Mouse (Mus musculus) ovary, adult 18-20 months (tissue): ENCODE results near the gene D930020B18Rik.

Experiments used
- DNase-seq: peaks from one replicate; pipeline ENCODE4 v3.0.0; 2022; ENCODE audit warnings: low spot score, mixed read lengths

Gene D930020B18Rik

DNA sequence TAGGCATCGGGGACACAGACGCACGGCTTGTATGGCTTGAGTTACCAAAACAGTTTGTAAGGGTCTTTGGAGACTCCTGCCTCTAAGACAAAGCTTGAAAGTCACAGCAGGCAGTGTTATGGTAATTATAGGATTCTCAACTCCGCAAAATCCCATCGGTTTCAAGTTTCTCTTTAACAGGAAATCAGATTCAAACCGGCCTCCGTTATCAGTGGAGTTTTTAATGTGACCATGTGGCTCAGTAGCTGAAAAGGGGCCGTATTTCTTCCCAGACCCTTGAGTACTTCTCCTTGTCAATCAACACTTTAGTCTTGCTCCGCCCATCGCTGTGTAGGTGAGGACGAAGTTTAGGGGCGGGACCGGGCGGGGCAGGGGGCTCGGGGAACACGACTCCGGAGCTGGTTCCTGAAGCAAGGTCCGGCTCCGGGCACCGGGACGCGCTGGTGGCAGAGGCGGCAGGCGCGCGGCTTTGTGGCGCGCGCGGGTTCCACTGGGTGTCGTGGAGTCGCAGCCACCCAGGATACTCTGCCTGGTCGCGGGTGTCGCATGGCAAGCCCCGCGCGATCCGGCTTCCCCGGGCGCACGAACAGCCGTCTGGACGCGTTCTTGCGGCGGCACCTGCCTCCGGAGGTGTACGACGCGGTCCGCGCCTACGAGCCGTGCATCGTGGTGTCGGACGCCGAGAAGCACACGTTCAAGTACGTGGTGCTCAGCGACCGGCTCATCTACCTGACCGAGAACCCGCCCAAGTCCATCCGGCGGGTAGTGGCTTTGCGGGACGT, at the start of gene D930020B18Rik:
Gene D930020B18Rik, plus strand, starts transcription at position 317 of the 782 bp plus-strand sequence.
- DNase-seq: no peak

DNA sequence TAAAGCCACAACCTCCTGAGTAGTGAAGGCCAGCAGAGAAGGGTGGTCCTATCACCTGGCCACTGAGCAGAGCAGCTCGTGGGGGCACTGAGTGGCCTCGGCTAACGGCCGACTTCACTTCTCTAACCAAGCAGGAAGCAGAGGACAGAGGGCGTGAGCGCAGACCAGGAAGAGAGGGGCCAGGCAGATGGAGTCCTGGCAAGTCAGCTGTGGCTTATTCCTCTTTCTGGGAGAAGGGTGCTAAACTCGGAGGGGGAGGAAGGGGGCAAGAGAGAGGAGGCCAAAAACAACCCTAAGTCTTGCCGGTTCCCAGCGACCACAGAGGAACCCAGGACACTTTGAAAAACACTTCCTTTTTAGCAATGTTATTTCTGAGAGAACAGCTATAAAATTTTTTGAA, 44.8 kb upstream of the D930020B18Rik start:
- DNase-seq: no peak

DNA sequence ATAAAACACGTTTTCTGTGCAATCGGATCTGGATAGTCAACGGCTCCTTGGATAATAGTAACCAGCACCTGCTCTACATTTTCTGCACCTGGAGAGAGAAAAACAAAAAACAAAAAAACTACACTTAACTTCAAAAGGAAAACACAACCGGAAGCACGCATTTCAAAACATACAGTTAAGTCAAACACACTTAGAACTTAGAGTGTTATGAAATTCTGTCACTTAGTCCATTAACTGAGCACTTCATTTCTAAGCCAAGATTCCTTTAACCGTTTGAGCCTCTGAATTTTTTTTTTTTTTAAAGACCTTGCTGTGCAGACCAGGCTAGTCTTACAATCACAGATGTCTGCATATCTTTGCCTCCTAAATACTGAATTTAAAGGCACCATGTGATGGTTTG, 40.1 kb upstream of the D930020B18Rik start:
- no peak for DNase-seq

DNA sequence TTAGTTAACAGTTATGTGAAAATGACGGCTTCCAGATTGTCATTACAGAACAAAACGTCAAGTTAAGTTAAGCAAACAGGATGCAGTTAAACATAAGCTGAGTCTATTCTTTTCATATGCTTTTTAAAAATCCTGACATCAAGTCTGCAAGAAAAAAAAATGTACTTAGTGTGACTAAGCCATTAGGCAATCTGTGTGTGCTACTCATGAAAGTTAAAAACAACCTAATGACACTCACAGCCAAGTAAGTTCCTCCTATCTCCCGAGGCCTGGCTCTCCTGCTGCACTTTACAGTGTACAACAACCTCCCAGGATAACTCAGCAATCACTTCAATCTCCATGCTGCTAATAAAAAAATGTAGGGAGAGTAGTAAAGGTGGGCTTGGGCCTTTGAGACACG, 37.8 kb upstream of the D930020B18Rik start:
- DNase-seq: no peak

DNA sequence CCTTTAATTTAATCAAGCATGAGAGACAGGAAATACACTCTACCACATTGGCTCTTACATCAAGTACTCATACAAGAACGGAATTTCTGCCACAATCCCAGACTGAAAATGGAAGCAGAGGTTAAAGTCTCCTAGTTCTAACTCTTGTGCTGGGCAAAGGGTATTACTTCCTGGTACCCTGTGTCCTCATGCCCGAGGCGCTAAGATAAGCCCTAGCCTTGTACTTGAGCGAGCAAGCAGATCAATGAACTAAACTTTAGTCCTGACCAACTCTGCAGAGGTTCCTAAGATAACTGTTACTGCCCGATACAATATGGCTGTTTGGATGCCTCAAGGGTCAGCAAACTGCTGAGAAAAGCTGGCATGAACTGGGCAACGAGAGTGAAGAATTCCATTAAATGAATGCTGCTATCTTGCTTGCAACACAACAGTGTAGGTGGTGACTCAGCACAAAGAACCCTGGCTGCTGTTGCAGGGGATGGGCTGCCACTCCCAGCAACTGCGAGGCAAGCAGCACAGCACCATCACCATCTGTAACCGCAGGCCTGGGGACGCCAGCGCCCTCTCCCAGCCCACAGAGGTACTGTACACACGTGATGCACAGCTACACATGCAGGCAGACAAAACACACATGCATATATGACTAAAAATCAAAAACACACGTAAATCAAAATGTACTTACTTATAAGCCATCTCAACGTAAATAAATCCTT, 36.6 kb upstream of the D930020B18Rik start:
- DNase-seq: no peak

DNA sequence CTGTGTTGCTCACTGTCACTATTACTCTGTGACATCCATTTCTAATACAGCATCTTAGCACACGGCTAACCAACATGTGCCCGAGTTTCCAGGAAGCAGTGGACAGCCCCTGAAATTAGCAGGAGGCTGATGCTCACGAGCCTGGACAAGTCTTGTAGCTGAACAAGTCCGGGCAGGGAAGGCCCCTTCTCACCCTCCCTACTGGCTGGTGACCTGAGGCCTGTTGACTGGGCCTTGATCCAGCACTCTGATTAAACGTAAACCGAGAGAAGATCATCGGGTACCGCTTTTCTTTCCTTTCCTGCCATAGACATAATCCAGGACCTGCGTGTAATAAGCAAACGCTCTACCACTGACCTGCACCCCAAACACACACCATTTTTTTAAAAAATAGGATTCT, 33.2 kb upstream of the D930020B18Rik start:
- DNase-seq: no peak

DNA sequence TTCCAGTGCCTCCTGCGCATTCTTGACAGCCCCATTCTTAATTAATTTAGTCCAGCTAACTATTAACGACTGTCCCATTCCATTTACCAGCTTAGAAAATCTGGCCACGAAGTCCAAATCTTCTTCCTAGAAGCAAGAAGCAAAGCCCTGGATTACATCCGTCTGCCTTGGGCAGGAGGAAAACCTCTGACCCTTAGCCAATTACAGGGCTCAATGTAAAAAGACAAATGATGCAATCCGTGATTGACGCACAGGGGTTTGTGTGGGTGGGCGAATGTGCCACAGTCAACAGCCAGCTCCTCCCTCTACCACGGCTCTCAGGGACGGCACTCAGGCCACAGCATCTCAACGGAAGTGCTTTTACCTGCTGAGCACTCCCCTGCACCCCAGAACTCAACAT, 29.8 kb upstream of the D930020B18Rik start:
- no peak for DNase-seq

DNA sequence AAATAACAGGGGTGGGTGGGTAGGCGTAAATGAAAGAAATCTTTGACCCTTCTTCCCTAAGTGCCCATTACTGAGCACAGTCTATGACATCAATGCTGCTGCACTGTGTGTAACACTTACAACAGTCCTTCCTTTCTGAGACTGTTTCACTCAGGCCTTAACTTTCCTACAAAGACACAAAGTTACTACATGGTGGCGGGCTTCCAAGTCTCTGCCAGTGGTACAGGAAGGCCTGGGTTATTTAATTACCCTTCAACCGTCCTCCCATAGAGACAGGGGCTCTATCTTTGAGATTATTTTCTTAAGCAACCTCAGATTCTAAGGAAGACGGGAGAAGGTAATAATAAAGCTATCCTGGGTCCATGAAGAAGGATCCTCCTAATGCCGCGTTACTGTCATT, 28.9 kb upstream of the D930020B18Rik start:
- no peak for DNase-seq

DNA sequence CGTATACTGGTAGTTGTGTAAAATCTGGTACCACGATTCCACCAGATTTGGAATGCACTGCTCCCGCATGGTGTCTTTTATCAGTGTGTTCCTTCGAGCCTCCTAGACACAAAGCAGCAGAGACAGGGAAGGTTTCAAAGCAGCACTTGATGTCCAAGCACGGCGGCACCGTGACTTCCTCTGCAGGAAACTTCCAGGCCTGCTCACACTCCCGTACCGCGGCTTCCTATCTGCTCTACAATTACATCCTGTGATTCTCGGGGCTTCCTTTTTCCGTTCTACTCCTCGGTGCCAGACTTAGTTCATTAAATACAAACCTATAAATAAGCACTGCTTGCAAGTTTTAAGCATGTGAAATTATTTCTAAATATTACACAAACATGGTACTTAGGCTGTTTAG, 27.8 kb upstream of the D930020B18Rik start:
- DNase-seq: no peak

DNA sequence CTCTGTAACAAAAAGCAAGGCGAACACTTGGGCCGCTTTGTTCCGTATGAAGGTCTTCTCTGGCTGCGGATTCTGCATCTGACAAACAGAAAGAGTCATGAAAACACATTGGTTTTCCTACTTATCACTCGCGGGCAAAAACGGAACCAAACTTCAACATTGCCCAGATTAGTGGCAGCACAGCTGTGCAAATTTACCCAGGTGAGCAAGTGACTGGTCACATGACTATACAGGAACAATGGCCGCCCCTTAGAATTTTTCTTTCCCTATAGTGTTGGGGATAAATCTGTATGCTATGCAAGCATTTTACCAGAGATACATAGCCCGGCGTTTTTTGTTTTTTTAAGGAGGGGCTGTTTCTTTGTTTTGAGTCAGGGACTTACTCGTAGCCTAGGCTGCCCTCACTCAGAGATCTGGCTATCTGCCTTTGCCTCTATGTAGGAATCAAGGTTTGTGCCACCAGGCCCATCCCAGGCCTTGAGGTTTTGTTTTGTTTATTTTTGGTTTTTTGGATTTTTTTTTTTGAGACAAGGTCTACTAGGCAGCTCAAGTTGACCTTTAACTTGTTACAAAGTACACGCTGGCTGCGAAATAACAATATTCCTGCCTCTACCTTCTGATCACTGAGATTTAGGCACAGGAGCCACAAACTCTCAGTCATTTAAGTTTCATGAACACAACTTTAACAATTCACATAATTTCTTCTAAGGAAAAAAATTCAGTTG, 26.1 kb upstream of the D930020B18Rik start:
- no peak for DNase-seq

DNA sequence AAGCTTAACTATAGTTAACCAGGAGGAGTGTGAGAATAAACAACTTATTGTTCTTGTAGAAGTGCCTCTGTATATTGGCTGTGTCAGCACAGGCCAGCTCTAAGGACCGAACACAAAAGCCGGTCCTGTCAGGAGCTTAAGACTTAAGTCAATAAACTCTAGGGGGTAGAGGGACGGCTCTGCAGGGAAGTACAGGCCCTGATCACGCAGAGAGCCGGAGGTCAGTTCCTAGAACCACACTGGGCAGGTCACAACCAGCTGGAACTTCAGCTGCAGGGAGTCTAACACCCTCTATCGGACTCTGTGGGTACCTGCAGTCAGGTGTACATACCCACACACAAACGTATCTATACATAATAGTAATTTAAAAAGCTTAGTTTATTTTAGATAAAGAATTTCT, 25.5 kb upstream of the D930020B18Rik start:
- DNase-seq: no peak

DNA sequence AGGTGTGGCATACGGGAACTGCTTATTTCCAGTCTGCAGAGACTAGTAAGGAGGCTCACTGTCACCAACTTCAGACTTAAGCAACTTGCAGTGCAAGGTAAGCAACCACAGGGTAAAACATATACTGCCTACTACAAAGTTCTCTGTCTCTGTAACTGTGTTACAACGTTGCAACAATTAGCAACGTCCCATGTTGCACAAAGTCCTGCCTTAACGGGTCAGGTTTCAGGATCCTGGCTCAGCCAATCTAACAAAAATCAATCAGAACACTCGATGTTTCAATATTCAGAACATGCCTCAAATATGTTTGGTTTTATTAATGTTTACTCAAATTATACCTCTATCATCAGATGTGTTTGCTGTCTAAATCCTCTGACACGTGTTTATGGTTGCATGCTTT, 19.0 kb upstream of the D930020B18Rik start:
- DNase-seq: no peak

DNA sequence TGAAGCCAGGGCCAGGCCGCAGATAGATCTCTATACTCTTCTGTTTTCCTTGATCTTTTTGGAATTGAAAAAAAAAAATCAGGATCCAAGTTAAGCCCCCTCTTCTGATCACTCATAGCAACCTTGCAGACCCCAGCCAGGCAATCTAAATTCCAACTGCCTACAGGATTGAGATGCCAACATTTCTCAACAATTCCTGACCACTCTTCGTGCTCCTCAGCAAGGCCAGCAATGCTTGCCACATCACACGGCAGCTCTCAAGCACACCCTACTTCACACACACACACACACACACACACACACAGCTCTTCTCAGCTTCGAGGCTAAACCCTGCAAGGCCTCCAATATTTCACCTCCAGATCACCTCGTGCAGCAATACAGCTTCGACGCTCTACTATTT, 17.7 kb upstream of the D930020B18Rik start:
- DNase-seq: no peak

DNA sequence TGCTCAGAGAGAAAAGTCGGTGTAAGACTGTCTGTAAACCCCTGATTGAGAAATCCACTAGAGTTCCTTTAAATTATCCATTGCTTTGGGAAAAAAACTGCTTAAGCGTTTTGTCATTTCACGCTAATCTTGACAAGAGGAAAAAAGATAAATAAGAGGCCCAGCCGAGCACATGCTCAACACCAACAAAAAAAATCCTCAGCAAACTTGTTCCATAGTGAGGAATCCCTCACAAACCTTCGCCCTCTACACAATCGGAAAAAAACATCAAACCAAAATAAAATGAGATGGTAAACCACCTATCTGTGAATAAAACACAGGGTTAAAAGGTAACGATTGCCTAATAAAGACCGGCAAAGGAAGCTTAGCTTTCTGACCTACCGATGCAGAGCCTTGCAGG, 16.4 kb upstream of the D930020B18Rik start:
- no peak for DNase-seq

DNA sequence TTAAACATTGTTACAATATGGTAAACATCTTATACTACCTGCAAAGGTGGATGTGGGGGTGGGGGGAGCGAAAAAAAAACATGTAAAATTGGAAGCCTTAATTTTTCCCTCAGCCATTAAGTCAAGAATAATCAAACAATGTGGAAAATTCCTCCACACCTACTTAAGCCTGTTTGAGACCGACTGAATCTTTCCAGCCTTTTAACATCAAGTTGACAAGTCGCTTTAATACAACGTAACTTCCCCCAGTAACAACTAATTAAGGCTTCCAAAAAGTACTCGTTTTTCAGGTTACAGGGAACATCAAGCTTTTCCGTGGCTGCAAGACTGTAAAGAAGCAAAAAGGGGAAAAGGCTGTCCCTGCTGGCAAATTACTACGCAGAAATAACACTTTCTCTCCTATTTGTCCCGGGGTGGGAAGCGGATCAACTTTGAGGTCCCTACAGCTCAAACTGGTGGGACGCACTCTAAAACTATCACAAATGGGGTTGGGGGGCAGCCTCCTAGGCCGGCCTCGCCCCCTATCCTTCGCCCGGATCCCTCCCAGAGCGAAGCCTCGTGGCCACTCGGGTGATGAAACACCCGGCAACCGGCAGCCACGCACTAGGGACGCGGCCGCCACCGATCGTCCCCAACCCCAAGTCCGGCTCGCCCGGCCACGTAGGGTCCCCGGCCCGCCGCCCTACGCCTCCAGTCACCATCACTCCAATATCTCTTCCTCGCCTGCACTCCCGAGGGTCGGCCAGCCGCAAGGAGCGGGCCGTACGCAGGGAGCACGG, 15.8 kb upstream of the D930020B18Rik start:
- no peak for DNase-seq

DNA sequence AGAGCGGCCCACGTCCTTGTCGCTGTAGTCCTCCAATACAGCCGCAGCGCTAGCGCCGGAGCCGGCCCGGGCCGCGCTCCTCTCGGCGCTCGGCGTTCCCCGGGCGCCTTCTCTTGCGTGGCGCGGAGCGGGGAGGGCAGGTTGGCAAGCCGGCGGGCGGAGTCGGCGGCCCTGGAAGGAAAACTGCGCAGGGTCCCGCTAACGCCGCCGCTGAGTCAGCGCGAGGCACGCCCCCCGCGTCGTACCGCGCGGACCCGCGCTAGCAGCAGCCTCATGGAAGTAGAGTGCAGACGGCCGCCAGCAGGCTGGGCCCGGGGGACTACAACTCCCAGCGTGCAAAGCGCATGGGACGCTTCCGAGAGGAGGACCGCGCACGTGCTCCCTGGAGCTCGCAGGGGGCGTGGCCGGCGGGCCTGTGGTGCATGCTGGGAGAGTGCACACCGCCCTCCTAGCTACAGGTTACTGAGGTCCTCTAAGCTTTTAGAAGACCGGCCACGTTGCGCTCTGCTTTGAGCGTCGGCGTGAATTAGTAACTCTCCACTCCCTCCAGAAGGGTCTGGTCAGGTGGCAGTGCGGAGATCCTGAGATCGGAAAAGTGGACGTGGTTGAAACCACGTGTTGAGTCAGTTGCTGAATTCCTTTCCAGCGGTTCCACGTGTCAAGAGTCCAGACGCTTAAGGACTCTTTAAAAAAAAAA, 15.1 kb upstream of the D930020B18Rik start, which contains the start of gene Xpot:
Gene Xpot, minus strand, starts transcription at position 147 of the 697 bp plus-strand sequence.
- DNase-seq: peak; percentile 98

DNA sequence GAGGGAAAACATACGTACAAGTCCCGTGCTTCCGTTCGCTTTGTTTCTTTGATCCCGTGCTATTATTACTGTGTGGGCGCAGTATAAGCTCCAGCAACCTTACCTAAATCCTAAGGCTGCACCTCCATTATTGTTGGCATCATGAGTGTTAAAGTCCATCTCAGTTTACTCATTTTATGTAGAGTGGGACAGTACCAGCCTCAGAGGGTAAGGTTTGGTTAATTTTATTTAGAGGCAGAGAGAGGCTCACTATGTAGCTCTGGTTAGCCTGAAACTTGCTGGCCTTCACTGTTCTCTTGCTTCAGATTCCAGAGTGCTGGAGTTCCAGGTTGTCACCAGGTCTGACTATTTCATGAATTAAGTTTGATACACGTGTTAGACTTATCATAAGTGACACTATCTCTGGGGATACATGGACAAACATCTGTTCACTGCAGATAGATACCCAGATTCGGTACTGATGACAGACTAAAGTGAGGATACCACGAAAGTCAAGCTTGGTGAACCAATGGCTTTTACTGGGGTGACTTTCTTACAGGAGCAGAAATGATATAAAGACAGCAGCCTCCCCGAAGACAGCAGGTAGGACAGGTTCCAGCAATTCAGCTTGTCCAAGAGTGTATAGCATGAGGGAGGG, 14.1 kb upstream of the D930020B18Rik start:
- no peak for DNase-seq

DNA sequence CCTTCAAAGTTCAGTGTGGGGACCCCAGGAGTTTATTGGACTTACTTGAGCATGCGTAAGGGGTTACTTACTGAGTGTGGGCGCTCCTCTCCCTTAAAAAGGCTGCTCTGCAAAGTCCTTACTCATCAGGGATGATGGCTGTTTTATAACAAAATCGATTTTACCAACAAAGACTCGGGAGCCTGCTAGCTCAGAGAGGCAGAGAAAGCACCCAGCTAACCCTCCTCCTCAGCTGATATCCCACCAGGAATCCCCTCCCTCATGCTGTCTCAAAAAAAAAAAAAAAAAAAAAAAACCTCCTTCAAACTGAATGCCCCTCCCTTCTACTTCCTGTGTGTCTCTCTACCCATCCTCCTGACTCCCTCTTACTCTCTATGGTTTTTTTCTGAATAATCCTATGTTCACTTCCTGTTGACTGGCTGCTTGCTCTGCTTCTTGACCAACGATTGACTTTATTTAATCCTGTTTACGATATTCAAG, 12.8 kb upstream of the D930020B18Rik start:
- DNase-seq: no peak

DNA sequence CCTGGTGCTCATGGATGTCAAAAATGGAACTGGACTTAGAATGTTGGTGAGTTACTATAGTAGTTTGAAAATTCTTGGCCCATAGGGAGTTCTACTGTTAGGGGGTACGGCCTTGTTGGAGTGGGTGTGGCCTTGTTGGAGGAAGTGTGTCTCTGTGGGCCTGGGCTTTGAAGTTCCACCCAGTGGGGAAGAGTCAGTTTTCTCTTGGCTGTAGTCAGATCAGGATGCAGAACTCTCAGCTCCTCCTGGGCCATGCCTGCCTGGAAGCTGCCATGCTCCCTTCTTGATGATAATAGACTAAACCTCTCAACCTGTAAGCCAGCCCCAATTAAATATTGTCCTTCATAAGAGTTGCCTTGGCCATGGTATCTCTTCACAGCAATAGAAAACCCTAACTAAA, 7.2 kb upstream of the D930020B18Rik start:
- no peak for DNase-seq

DNA sequence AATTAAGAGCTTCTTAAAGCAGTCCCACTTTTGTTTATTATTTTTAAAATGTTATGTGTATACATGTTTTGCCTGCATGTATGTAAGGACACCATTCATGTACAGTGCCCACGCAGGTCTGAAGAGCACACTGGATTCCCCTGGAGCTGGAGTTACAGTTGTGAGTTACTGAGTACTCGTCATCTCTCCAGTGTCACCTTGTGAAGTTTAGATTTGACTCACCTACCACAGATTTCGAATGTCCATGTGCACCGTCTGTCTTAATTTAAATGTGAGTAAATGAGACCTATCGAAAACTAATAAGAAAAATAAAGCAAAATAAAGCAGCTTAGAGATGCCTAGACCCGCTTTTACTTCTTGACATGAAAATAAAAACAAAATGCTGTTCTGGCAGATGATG, 5.1 kb upstream of the D930020B18Rik start:
- no peak for DNase-seq

DNA sequence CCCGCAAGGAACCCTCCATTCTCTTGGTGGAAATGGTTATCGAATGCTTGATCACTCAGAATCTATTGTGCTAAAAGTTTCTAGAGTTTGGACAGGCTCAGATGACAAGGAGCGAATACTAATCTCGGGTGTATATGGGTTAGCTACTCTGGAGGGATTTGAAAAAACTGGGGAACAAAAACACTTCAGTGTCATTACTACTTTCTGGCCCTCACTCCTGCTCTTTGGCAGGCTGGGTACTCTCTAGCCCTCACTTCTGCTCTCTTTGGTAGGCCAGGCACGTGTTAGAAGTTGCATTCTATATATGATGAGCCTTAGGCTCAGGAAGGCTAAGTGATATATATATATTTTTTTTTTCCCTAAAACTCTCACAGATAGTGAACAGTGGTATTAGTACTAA, 1.8 kb upstream of the D930020B18Rik start:
- DNase-seq: no peak
